Mouse (Mus musculus): ENCODE results near the gene Ripor3. TPM values are rescaled to one million over a fixed set of nuclear protein-coding genes. Genes with fewer than 3 reads are reported as not detected.

Ripor3 gene
- polyA plus RNA-seq, 1 experiment from 2014 or later, result 0.86 TPM

DNA sequence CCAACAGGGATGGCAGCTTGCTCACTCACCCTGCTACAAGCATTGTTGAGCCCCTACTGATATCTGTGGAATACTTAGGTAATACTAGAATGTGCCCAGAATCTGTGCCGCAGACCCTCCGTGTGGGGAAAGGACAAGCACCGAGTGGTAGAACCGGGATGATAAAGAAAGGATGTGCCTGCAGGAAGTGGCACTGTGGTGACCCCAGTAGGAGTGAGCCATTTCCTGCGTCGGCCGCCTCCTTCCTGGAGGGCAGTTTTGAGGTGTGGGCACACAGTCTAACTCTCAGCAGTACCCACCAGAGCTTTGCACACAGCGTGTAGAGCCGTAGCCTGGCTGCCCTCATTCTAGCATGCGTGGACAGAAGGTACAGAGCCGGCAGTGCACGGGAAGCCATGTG is 34.7 kb downstream of the Ripor3 start:
- WGBS, result 93% methylated on average over 12 of the region's 12 CpGs
- H3K4me3 ChIP-seq, result no peak overlapping the region
- no peaks in the 10 kb centered on the region for H3K4me1 ChIP-seq
- no peak overlapping the region for H3K27ac ChIP-seq (replicated peaks)
- H3K36me3 ChIP-seq, result peaks cover 96% of the 10 kb centered on the region
- H3K27me3 ChIP-seq (ENCODE audit: low read depth, poor library complexity, severe bottlenecking), result no peaks in the 10 kb centered on the region
- no peaks in the 10 kb centered on the region for H3K9me3 ChIP-seq (replicated peaks)
- DNase-seq (ENCODE audit: low spot score), result no peak

DNA sequence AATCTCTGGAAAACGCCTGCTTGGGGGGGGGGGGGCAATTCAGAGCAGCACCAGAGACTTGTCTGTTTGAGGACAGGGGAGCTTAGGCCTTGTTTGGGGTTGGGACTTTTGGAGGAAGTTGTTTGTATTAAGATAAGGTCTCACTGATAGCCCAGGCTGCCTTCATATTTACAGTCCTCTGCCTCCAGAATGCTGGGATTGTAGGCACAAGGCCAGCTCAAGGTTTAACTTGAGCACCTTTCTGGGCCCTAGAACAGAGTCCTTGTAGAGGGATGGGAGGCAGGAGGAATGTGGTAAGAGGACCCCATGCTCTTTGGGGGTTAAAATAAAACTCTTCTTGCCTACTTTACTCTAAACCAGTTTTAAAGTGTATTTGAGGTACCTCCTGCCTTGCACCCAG is 37.6 kb downstream of the Ripor3 start:
- WGBS, result 53% methylated on average over 1 of the region's 1 CpGs
- H3K36me3 ChIP-seq, result peaks cover 100% of the 10 kb centered on the region
- H3K9me3 ChIP-seq (replicated peaks), result no peaks in the 10 kb centered on the region
- H3K4me1 ChIP-seq, result no peaks in the 10 kb centered on the region
- no peak overlapping the region for H3K27ac ChIP-seq (replicated peaks)
- H3K4me3 ChIP-seq, result no peak overlapping the region
- H3K27me3 ChIP-seq (ENCODE audit: low read depth, poor library complexity, severe bottlenecking), result no peaks in the 10 kb centered on the region
- DNase-seq (ENCODE audit: low spot score), result no peak

DNA sequence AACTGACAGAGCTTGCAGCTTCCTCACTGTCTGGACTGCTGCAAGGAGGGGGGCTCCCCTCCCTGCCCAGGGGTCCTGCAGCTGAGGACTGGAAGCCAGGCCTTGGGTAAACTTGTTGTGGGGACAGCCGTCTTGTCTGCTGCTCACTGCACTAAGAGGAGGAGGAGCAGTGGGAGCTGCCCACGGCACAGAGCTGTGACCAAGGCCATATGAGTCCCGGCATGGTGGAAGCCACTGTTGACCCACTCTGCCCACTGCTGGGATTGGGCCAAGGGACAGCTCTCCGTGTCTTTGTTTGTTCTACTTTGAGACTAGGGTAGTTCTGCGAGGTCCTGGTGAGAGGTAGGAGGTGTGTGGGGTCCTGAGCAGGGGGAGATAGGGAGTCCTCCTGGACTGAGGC is 38.3 kb downstream of the Ripor3 start:
- no peaks in the 10 kb centered on the region for H3K9me3 ChIP-seq (replicated peaks)
- H3K27ac ChIP-seq (replicated peaks), result no peak overlapping the region
- no peaks in the 10 kb centered on the region for H3K4me1 ChIP-seq
- H3K36me3 ChIP-seq, result peaks cover 100% of the 10 kb centered on the region
- H3K27me3 ChIP-seq (ENCODE audit: low read depth, poor library complexity, severe bottlenecking), result no peaks in the 10 kb centered on the region
- H3K4me3 ChIP-seq, result no peak overlapping the region
- 90% methylated on average over 5 of the region's 5 CpGs for WGBS
- DNase-seq (ENCODE audit: low spot score), result no peak

DNA sequence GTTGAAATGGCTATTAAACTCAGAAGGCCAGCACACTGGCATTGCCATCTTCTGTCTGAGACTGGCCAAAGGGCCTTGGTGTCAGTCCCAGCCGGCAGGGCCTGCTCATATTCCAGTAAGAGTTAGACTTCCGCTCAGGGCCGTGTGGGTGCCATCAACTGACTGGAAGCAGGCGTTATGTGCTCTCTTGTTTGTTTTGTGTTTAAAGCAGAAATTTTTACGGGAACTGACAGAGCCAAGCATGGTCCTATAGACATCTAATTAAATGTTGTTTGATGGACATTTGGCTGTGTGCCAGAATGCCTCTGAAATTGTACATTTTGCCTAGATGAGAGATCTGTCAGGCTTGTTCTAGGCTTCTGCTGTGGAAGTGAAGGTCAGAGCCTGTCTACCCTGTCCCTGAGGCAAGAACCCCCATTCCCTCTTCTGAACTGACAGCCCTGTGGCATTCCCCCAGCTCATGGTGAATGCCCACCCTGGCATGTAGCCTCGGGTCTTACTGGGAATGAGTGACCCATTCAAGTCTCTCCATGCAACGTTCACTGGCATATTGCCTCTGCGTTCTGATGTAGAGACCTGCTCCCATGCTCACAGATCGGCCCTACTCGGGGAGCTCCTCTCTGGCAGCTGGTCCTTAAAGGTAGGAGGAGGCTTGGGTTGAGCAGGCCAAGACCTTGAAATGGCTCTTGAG is 40.4 kb downstream of the Ripor3 start:
- no peaks in the 10 kb centered on the region for H3K9me3 ChIP-seq (replicated peaks)
- peaks cover 100% of the 10 kb centered on the region for H3K36me3 ChIP-seq
- H3K4me1 ChIP-seq, result no peaks in the 10 kb centered on the region
- 94% methylated on average over 10 of the region's 10 CpGs for WGBS
- no peak overlapping the region for H3K4me3 ChIP-seq
- no peak overlapping the region for H3K27ac ChIP-seq (replicated peaks)
- no peak for DNase-seq (ENCODE audit: low spot score)
- no peaks in the 10 kb centered on the region for H3K27me3 ChIP-seq (ENCODE audit: low read depth, poor library complexity, severe bottlenecking)

DNA sequence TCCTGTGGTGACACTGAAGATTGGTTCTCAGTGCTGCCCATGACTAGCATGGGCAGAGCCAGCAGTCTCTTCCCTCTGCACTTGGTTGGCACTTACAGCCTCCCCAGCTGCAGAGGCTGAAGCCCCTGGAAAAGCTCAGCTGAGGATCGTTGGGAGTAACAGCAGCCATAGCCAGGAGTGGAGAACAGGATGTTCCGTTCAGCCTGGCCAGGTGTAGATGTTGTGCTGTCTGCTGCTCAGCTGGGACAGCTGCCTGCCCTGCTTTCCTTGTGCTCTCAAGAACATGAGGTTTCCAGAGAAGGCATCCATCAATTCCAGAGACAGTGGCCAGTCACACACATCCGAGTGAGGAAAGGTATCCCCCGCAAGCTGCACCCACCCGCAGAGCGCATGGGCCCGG is 41.9 kb downstream of the Ripor3 start:
- no peaks in the 10 kb centered on the region for H3K9me3 ChIP-seq (replicated peaks)
- 96% methylated on average over 7 of the region's 7 CpGs for WGBS
- no peak overlapping the region for H3K27ac ChIP-seq (replicated peaks)
- no peak overlapping the region for H3K4me3 ChIP-seq
- no peaks in the 10 kb centered on the region for H3K4me1 ChIP-seq
- DNase-seq (ENCODE audit: low spot score), result no peak
- H3K27me3 ChIP-seq (ENCODE audit: low read depth, poor library complexity, severe bottlenecking), result no peaks in the 10 kb centered on the region
- peaks cover 100% of the 10 kb centered on the region for H3K36me3 ChIP-seq

DNA sequence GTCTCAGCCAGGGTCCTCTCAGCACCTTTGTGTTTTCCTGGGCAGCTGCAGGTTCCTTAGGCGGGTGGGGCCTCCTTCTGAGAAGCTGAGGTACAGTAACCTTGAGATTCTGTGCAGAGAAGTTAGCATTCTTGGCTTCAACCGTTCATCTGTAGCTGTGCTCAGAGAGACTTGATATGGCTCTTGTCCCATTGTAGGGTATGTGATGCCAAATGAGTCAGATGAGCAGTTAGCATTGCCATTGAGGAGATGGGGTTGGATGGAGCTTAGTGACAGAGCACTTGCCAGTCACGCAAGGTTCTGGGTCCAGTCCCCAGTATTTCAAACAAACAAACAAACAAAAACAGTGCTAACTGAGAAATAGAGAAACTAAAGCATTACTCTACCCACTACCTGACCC is 44.5 kb downstream of the Ripor3 start:
- H3K4me1 ChIP-seq, result no peaks in the 10 kb centered on the region
- H3K27me3 ChIP-seq (ENCODE audit: low read depth, poor library complexity, severe bottlenecking), result no peaks in the 10 kb centered on the region
- no peak for DNase-seq (ENCODE audit: low spot score)
- no peak overlapping the region for H3K27ac ChIP-seq (replicated peaks)
- no peaks in the 10 kb centered on the region for H3K9me3 ChIP-seq (replicated peaks)
- 90% methylated on average over 3 of the region's 3 CpGs for WGBS
- H3K36me3 ChIP-seq, result peaks cover 79% of the 10 kb centered on the region
- no peak overlapping the region for H3K4me3 ChIP-seq

DNA sequence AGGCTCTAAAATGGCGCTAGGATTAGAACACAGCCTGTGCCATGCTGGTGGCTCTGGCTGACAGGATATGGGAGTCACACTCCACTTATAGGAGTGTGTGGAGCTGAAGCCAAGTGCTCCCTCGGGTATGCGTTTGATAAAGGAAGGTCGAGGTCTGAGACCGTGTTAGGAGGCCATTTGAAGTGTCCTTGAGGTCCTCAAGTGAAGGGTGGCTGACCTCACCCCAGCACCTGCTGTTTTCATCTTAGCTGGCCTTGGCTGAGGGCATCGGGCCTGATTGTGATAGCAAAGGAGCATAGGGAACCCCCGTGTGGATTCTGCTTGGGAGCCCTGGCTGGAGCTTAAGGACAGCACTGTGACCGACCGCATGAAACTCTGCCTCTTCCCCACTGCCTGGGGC is 46.1 kb downstream of the Ripor3 start:
- 91% methylated on average over 9 of the region's 9 CpGs for WGBS
- DNase-seq (ENCODE audit: low spot score), result no peak
- Histone ChIP-seq H3K27me3 (ENCODE audit: low read depth, poor library complexity, severe bottlenecking) (no peaks in the 10 kb centered on the region), H3K9me3 (replicated peaks) (no peaks in the 10 kb centered on the region), H3K4me3 (no peak overlapping the region), H3K27ac (replicated peaks) (no peak overlapping the region), H3K36me3 (peaks cover 66% of the 10 kb centered on the region), H3K4me1 (peaks cover 3% of the 10 kb centered on the region; the same call in 1 of the 2 replicates)

DNA sequence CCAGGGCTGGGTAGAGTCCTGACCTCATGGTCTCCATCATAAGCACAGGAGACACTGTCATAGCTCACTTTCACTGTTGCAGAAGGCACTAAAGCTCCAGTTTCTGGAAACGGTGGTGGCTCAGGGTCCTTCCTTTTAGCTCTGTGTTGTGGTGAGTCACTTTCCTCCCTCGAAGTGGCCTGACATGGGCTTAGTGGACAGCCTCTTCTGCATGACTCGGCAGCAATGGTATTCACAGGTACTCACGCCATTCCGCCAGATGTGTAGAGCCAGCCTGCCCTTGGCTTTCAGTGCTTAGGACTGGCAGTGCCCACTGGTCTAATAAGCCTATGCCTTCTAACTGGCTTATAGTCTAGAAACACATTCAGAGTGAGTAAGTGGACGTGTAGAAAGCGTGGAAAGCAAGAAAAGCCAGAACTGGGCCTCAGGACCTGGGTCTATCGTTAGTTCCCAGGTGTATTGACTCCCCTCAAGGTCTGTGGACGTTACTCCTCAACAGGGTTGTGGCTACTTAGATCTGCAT is 46.6 kb downstream of the Ripor3 start:
- Histone ChIP-seq H3K9me3 (replicated peaks) (no peaks in the 10 kb centered on the region), H3K27ac (replicated peaks) (no peak overlapping the region), H3K4me1 (peaks cover 6% of the 10 kb centered on the region; the same call in 1 of the 2 replicates), H3K36me3 (peaks cover 62% of the 10 kb centered on the region), H3K4me3 (no peak overlapping the region), H3K27me3 (ENCODE audit: low read depth, poor library complexity, severe bottlenecking) (no peaks in the 10 kb centered on the region)
- no peak for DNase-seq (ENCODE audit: low spot score)
- WGBS, result 92% methylated on average over 9 of the region's 9 CpGs

DNA sequence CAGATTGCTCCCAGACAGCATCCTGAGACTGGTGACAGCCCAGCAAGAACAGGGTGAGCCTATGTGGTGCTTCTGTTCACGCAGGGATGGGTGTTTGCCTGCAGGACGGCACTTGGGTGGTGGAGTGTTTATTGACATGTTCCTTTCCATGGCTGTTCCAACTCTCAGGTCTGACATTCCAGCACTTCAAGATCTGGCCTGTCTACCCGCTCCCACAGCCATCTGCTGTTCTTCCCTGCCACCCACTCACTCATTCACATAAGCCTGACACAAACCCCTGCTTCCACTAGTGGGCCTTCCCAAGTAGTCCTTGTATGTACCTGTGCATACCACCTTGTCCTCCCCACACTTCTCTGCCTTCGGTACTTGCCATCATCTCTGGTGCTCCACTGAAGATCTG is 47.2 kb downstream of the Ripor3 start:
- peaks cover 62% of the 10 kb centered on the region for H3K36me3 ChIP-seq
- H3K27ac ChIP-seq (replicated peaks), result no peak overlapping the region
- no peaks in the 10 kb centered on the region for H3K27me3 ChIP-seq (ENCODE audit: low read depth, poor library complexity, severe bottlenecking)
- H3K9me3 ChIP-seq (replicated peaks), result no peaks in the 10 kb centered on the region
- 87% methylated on average over 4 of the region's 4 CpGs for WGBS
- peaks cover 9% of the 10 kb centered on the region for H3K4me1 ChIP-seq
- H3K4me3 ChIP-seq, result no peak overlapping the region
- no peak for DNase-seq (ENCODE audit: low spot score)

DNA sequence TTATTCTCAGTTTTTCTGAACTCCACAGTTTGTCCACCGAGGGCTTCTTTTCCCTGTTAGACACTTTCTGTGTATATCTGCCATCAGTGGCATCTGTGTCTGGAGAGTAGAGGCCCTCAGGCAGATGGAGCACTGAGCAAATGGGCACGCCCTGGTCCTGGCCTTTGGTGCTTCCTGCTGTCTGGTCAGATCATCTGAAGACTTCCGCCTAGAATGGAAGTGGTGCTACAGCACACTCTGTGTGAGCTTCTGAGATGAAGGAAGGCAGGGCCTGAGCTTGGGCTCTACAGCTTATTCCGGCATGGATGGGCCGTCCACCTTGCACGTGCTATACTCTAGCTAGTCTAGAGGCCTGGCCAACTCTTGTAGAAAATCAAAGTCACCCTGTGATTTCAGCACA is 48.1 kb downstream of the Ripor3 start:
- Histone ChIP-seq H3K27ac (replicated peaks) (no peak overlapping the region), H3K9me3 (replicated peaks) (no peaks in the 10 kb centered on the region), H3K36me3 (peaks cover 54% of the 10 kb centered on the region), H3K4me3 (no peak overlapping the region), H3K27me3 (ENCODE audit: low read depth, poor library complexity, severe bottlenecking) (no peaks in the 10 kb centered on the region), H3K4me1 (peaks cover 9% of the 10 kb centered on the region)
- no peak for DNase-seq (ENCODE audit: low spot score)
- WGBS, result 92% methylated on average over 6 of the region's 6 CpGs

DNA sequence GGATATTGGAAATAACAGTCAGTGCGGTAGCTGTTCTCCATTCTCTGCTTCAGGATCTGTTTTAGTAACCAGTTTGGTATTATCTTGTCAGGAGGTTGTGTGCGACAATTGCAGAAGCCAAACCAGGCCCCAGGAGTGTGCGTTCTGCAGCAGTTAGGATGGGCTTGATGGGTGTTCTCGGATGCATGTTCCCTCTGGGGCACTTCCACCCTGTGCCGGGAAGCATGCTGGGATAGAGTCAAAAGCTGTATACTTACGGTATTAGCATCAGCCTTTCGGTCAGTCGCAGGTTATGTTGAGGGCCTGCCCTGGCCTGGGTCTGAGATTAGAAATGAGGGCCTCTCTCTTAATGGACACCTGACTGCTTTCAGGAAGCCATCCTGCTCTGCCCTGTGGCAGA is 49.8 kb downstream of the Ripor3 start:
- H3K4me1 ChIP-seq, result peaks cover 9% of the 10 kb centered on the region
- 90% methylated on average over 8 of the region's 8 CpGs for WGBS
- H3K36me3 ChIP-seq, result peaks cover 37% of the 10 kb centered on the region
- no peaks in the 10 kb centered on the region for H3K27me3 ChIP-seq (ENCODE audit: low read depth, poor library complexity, severe bottlenecking)
- no peak overlapping the region for H3K4me3 ChIP-seq
- H3K9me3 ChIP-seq (replicated peaks), result no peaks in the 10 kb centered on the region
- no peak overlapping the region for H3K27ac ChIP-seq (replicated peaks)
- no peak for DNase-seq (ENCODE audit: low spot score)

DNA sequence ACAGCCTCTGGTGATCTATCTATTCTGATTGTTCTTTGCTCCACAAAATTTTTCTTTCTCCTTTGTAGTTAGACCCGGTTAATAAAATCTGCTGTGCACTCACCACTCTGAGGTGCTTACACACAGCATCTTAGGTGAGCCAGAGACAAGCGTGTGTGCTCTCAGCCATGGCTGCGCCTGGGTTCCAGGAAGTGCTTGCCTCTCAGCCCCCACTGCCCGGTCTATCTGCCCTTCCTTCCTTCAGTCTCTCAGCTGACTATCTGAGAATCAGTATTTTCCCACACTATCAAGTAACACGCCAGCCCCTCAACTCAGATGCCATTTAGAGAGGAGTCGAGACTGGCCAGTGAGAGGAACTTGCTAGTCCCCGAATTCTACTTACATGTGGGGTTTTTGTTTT is 50.4 kb downstream of the Ripor3 start:
- WGBS, result 80% methylated on average over 7 of the region's 7 CpGs
- no peak for DNase-seq (ENCODE audit: low spot score)
- H3K4me1 ChIP-seq, result peaks cover 9% of the 10 kb centered on the region

DNA sequence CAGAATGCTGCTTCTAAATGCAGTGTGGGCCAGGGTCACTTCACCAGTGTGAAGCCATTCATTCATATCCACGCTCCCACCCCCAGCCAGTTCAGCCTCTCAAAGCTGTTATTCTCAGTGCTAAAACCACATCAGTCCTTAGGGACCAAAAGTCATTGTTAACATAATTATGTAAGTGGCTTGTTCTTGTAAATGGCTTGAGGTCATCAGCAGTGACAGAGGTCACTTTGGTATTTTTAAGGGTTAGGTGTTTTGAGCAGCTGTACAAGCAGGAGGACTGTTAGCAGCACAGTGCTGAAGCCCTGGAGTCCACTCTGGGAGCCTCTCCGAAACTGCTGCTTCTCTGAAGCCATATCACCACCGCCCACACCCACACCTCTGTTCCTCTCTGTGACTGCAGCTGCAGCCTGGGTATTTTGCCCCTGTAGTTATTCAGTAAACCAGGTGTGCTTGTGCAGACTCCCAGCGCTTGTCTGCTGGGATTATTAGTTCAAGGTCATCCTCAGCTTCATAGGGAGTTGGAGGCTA is 51.0 kb downstream of the Ripor3 start:
- WGBS, result 85% methylated on average over 4 of the region's 4 CpGs
- no peak for DNase-seq (ENCODE audit: low spot score)
- no peaks in the 10 kb centered on the region for H3K27me3 ChIP-seq (ENCODE audit: low read depth, poor library complexity, severe bottlenecking)
- peaks cover 25% of the 10 kb centered on the region for H3K36me3 ChIP-seq
- H3K9me3 ChIP-seq (replicated peaks), result no peaks in the 10 kb centered on the region
- no peak overlapping the region for H3K4me3 ChIP-seq
- peaks cover 9% of the 10 kb centered on the region for H3K4me1 ChIP-seq
- no peak overlapping the region for H3K27ac ChIP-seq (replicated peaks)

More for the DNA sequence above, 50.4 kb downstream of the Ripor3 start:
- Histone ChIP-seq H3K27me3 (ENCODE audit: low read depth, poor library complexity, severe bottlenecking) (no peaks in the 10 kb centered on the region), H3K9me3 (replicated peaks) (no peaks in the 10 kb centered on the region), H3K27ac (replicated peaks) (no peak overlapping the region), H3K4me3 (no peak overlapping the region), H3K36me3 (peaks cover 31% of the 10 kb centered on the region)
